Mouse (Mus musculus): ENCODE measurements around the gene Ksr1. TPM values are rescaled to one million over a fixed set of nuclear protein-coding genes. Genes with fewer than 3 reads are reported as not detected.
A peak's percentile ranks its signal among the peaks of the same experiment; 100 is the strongest.

The Ksr1 gene
- polyA plus RNA-seq, 1 experiment from 2014 or later: 10.8 TPM

GRCm38 (mm10) chr11:79052769-79053168, 93.4 kb downstream of the Ksr1 start:
- no peak overlapping the region for H3K27ac ChIP-seq (replicated peaks; ENCODE audit: low read depth, low read length)
- DNase-seq (ENCODE audit: low spot score): peak; percentile 35
- H3K4me1 ChIP-seq (ENCODE audit: control insufficient read depth, insufficient read depth, low read length): peaks cover 20% of the 10 kb centered on the region
- 52% methylated on average over 6 of the region's 6 CpGs for WGBS
- no peaks in the 10 kb centered on the region for H3K9me3 ChIP-seq (ENCODE audit: control insufficient read depth, low read length)
- no peak overlapping the region for H3K4me3 ChIP-seq (ENCODE audit: low read depth, low read length)
- no peak overlapping the region for H3K9ac ChIP-seq (ENCODE audit: low read depth, low read length)
- no peak overlapping the region for H3K4me2 ChIP-seq (ENCODE audit: low read depth, low read length)
- H3K27me3 ChIP-seq (replicated peaks; ENCODE audit: control insufficient read depth, insufficient read depth, low read length): no peaks in the 10 kb centered on the region
- ATAC-seq (ENCODE audit: low read depth): no peak
- H3K36me3 ChIP-seq (ENCODE audit: control insufficient read depth, insufficient read depth, low read length): no peaks in the 10 kb centered on the region

GRCm38 (mm10) chr11:79051522-79051921, 94.7 kb downstream of the Ksr1 start:
- H3K36me3 ChIP-seq (ENCODE audit: control insufficient read depth, insufficient read depth, low read length): no peaks in the 10 kb centered on the region
- WGBS: 88% methylated on average over 9 of the region's 9 CpGs
- H3K9me3 ChIP-seq (ENCODE audit: control insufficient read depth, low read length): no peaks in the 10 kb centered on the region
- no peak overlapping the region for H3K27ac ChIP-seq (replicated peaks; ENCODE audit: low read depth, low read length)
- H3K4me3 ChIP-seq (ENCODE audit: low read depth, low read length): no peak overlapping the region
- H3K27me3 ChIP-seq (replicated peaks; ENCODE audit: control insufficient read depth, insufficient read depth, low read length): no peaks in the 10 kb centered on the region
- no peak for DNase-seq (ENCODE audit: low spot score)
- ATAC-seq (ENCODE audit: low read depth): no peak
- no peak overlapping the region for H3K4me2 ChIP-seq (ENCODE audit: low read depth, low read length)
- no peak overlapping the region for H3K9ac ChIP-seq (ENCODE audit: low read depth, low read length)
- H3K4me1 ChIP-seq (ENCODE audit: control insufficient read depth, insufficient read depth, low read length): peaks cover 23% of the 10 kb centered on the region

GRCm38 (mm10) chr11:79050781-79051507, 95.3 kb downstream of the Ksr1 start:
- Histone ChIP-seq H3K27ac (replicated peaks; ENCODE audit: low read depth, low read length) (no peak overlapping the region), H3K4me3 (ENCODE audit: low read depth, low read length) (no peak overlapping the region), H3K9ac (ENCODE audit: low read depth, low read length) (no peak overlapping the region), H3K36me3 (ENCODE audit: control insufficient read depth, insufficient read depth, low read length) (no peaks in the 10 kb centered on the region), H3K4me1 (ENCODE audit: control insufficient read depth, insufficient read depth, low read length) (peaks cover 23% of the 10 kb centered on the region), H3K9me3 (ENCODE audit: control insufficient read depth, low read length) (no peaks in the 10 kb centered on the region), H3K27me3 (replicated peaks; ENCODE audit: control insufficient read depth, insufficient read depth, low read length) (no peaks in the 10 kb centered on the region), H3K4me2 (ENCODE audit: low read depth, low read length) (no peak overlapping the region)
- ATAC-seq (ENCODE audit: low read depth): no peak
- DNase-seq (ENCODE audit: low spot score): no peak
- WGBS: 90% methylated on average over 16 of the region's 16 CpGs

- Histone ChIP-seq H3K9ac (ENCODE audit: low read depth, low read length) (no peak overlapping the region), H3K4me1 (ENCODE audit: control insufficient read depth, insufficient read depth, low read length) (peaks cover 17% of the 10 kb centered on the region), H3K27ac (replicated peaks; ENCODE audit: low read depth, low read length) (no peak overlapping the region), H3K4me2 (ENCODE audit: low read depth, low read length) (no peak overlapping the region), H3K36me3 (ENCODE audit: control insufficient read depth, insufficient read depth, low read length) (peaks cover 7% of the 10 kb centered on the region; the same call in 1 of the 2 replicates), H3K4me3 (ENCODE audit: low read depth, low read length) (no peak overlapping the region), H3K9me3 (ENCODE audit: control insufficient read depth, low read length) (no peaks in the 10 kb centered on the region), H3K27me3 (replicated peaks; ENCODE audit: control insufficient read depth, insufficient read depth, low read length) (no peaks in the 10 kb centered on the region)
- ATAC-seq (ENCODE audit: low read depth) (no peak), DNase-seq (ENCODE audit: low spot score) (no peak)
- 76% methylated on average over 4 of the region's 4 CpGs for WGBS
These were observed 97.3 kb downstream of the Ksr1 start for GRCm38 (mm10) chr11:79048906-79049305.

- DNase-seq (ENCODE audit: low spot score) (peak; percentile 62), ATAC-seq (ENCODE audit: low read depth) (peak; percentile 86; the same call in 1 of the 2 replicates)
- Histone ChIP-seq H3K4me1 (ENCODE audit: control insufficient read depth, insufficient read depth, low read length) (peaks cover 10% of the 10 kb centered on the region), H3K9me3 (ENCODE audit: control insufficient read depth, low read length) (no peaks in the 10 kb centered on the region), H3K9ac (ENCODE audit: low read depth, low read length) (peak overlapping the region; percentile 37; the same call in 1 of the 2 replicates), H3K27me3 (replicated peaks; ENCODE audit: control insufficient read depth, insufficient read depth, low read length) (no peaks in the 10 kb centered on the region), H3K36me3 (ENCODE audit: control insufficient read depth, insufficient read depth, low read length) (peaks cover 14% of the 10 kb centered on the region), H3K27ac (replicated peaks; ENCODE audit: low read depth, low read length) (peak overlapping the region; percentile 63), H3K4me2 (ENCODE audit: low read depth, low read length) (peak overlapping the region; percentile 26; the same call in 1 of the 2 replicates), H3K4me3 (ENCODE audit: low read depth, low read length) (no peak overlapping the region)
- WGBS: 50% methylated on average over 11 of the region's 11 CpGs
These were observed 99.0 kb downstream of the Ksr1 start for GRCm38 (mm10) chr11:79047180-79047727.

GRCm38 (mm10) chr11:79046561-79047155, 99.5 kb downstream of the Ksr1 start:
- H3K27ac ChIP-seq (replicated peaks; ENCODE audit: low read depth, low read length): peak overlapping the region; percentile 63
- no peak overlapping the region for H3K4me3 ChIP-seq (ENCODE audit: low read depth, low read length)
- peak overlapping the region; percentile 26; the same call in 1 of the 2 replicates for H3K4me2 ChIP-seq (ENCODE audit: low read depth, low read length)
- ATAC-seq (ENCODE audit: low read depth) (peak; percentile 58; the same call in 1 of the 2 replicates), DNase-seq (ENCODE audit: low spot score) (peak; percentile 48)
- H3K9ac ChIP-seq (ENCODE audit: low read depth, low read length): peak overlapping the region; percentile 37; the same call in 1 of the 2 replicates
- H3K27me3 ChIP-seq (replicated peaks; ENCODE audit: control insufficient read depth, insufficient read depth, low read length): no peaks in the 10 kb centered on the region
- peaks cover 17% of the 10 kb centered on the region for H3K36me3 ChIP-seq (ENCODE audit: control insufficient read depth, insufficient read depth, low read length)
- H3K9me3 ChIP-seq (ENCODE audit: control insufficient read depth, low read length): no peaks in the 10 kb centered on the region
- 34% methylated on average over 8 of the region's 8 CpGs for WGBS
- H3K4me1 ChIP-seq (ENCODE audit: control insufficient read depth, insufficient read depth, low read length): peaks cover 10% of the 10 kb centered on the region

GRCm38 (mm10) chr11:79045231-79045630, 101.0 kb downstream of the Ksr1 start:
- Histone ChIP-seq H3K27me3 (replicated peaks; ENCODE audit: control insufficient read depth, insufficient read depth, low read length) (no peaks in the 10 kb centered on the region), H3K4me1 (ENCODE audit: control insufficient read depth, insufficient read depth, low read length) (peaks cover 10% of the 10 kb centered on the region), H3K27ac (replicated peaks; ENCODE audit: low read depth, low read length) (no peak overlapping the region), H3K9me3 (ENCODE audit: control insufficient read depth, low read length) (no peaks in the 10 kb centered on the region), H3K4me3 (ENCODE audit: low read depth, low read length) (no peak overlapping the region), H3K9ac (ENCODE audit: low read depth, low read length) (no peak overlapping the region), H3K4me2 (ENCODE audit: low read depth, low read length) (no peak overlapping the region), H3K36me3 (ENCODE audit: control insufficient read depth, insufficient read depth, low read length) (peaks cover 29% of the 10 kb centered on the region)
- no peak for ATAC-seq (ENCODE audit: low read depth)
- 93% methylated on average over 9 of the region's 9 CpGs for WGBS
- DNase-seq (ENCODE audit: low spot score): no peak

- H3K4me1 ChIP-seq (ENCODE audit: control insufficient read depth, insufficient read depth, low read length): peaks cover 10% of the 10 kb centered on the region
- H3K36me3 ChIP-seq (ENCODE audit: control insufficient read depth, insufficient read depth, low read length): peaks cover 29% of the 10 kb centered on the region
- no peak overlapping the region for H3K27ac ChIP-seq (replicated peaks; ENCODE audit: low read depth, low read length)
- H3K27me3 ChIP-seq (replicated peaks; ENCODE audit: control insufficient read depth, insufficient read depth, low read length): no peaks in the 10 kb centered on the region
- H3K4me2 ChIP-seq (ENCODE audit: low read depth, low read length): no peak overlapping the region
- 94% methylated on average over 25 of the region's 25 CpGs for WGBS
- H3K4me3 ChIP-seq (ENCODE audit: low read depth, low read length): no peak overlapping the region
- DNase-seq (ENCODE audit: low spot score) (no peak), ATAC-seq (ENCODE audit: low read depth) (no peak)
- no peak overlapping the region for H3K9ac ChIP-seq (ENCODE audit: low read depth, low read length)
- no peaks in the 10 kb centered on the region for H3K9me3 ChIP-seq (ENCODE audit: control insufficient read depth, low read length)
These were observed 101.4 kb downstream of the Ksr1 start for GRCm38 (mm10) chr11:79044798-79045197.

Data from embryonic facial prominence, embryonic 14.5 days (tissue).